7 mouse cellular contexts compared by ENCODE assay signal in genomic region chr3:20058197-20058541, GRCm38 (mm10). TPM values are rescaled to one million over a fixed set of nuclear protein-coding genes. Genes with fewer than 3 reads are reported as not detected.
DNase-seq lines count a peak whose midpoint lies in the region; ATAC-seq and TF ChIP-seq lines count a peak whose summit lies in the region.

No protein-coding gene starts in this region.

- ATAC-seq in hindbrain, embryonic 16.5 days: no peak
- peak; percentile 56 for ATAC-seq in neural tube, embryonic 13.5 days (ENCODE audit: low read depth)

- no peaks in the 10 kb centered on the region for H3K9me3 ChIP-seq in embryonic facial prominence, embryonic 10.5 days
- H3K9me3 ChIP-seq in hindbrain, embryonic 16.5 days (ENCODE audit: control insufficient read depth, low read length): no peaks in the 10 kb centered on the region
- no peaks in the 10 kb centered on the region for H3K9me3 ChIP-seq in neural tube, embryonic 13.5 days

- H3K36me3 ChIP-seq in embryonic facial prominence, embryonic 10.5 days (replicated peaks): peaks cover 12% of the 10 kb centered on the region
- H3K36me3 ChIP-seq in hindbrain, embryonic 16.5 days (ENCODE audit: control insufficient read depth, insufficient read depth, low read length): no peaks in the 10 kb centered on the region; the same call in 1 of the 2 replicates
- H3K36me3 ChIP-seq in neural tube, embryonic 13.5 days: peaks cover 10% of the 10 kb centered on the region

- peak overlapping the region; percentile 84 for H3K4me3 ChIP-seq in lung, adult 2 months (replicated peaks; ENCODE audit: extremely low read depth, low read depth, low read length)
- peak overlapping the region; percentile 85 for H3K4me3 ChIP-seq in embryonic facial prominence, embryonic 10.5 days
- H3K4me3 ChIP-seq in hindbrain, embryonic 16.5 days (ENCODE audit: low read length): peak overlapping the region; percentile 90
- H3K4me3 ChIP-seq in neural tube, embryonic 13.5 days: peak overlapping the region; percentile 84

- DNase-seq in lung, adult 2 months: no peak
- no peak for DNase-seq in lung, postnatal 10 days
- peak; percentile 10 for DNase-seq in embryonic facial prominence, embryonic 10.5 days (ENCODE audit: low spot score)
- DNase-seq in gastrocnemius, postnatal 4 days (ENCODE audit: low spot score in 2 of 2): no peak
- DNase-seq in right cerebral cortex, adult 18-20 months: no peak

- peak overlapping the region; percentile 83 for H3K27ac ChIP-seq in embryonic facial prominence, embryonic 10.5 days (replicated peaks)
- peak overlapping the region; percentile 87 for H3K27ac ChIP-seq in hindbrain, embryonic 16.5 days (ENCODE audit: low read depth, low read length)
- peak overlapping the region; percentile 87; the same call in 1 of the 2 replicates for H3K27ac ChIP-seq in neural tube, embryonic 13.5 days (replicated peaks)

- TF ChIP-seq CTCF in lung, adult 2 months (IDR thresholded peaks at IDR 0.05; ENCODE audit: insufficient read depth, low read length): no peak

- H3K9ac ChIP-seq in hindbrain, embryonic 16.5 days (ENCODE audit: low read depth, low read length): peak overlapping the region; percentile 86
- H3K9ac ChIP-seq in neural tube, embryonic 13.5 days: peak overlapping the region; percentile 83

- H3K27me3 ChIP-seq in embryonic facial prominence, embryonic 10.5 days (replicated peaks; ENCODE audit: low read depth, poor library complexity, severe bottlenecking): no peaks in the 10 kb centered on the region
- no peaks in the 10 kb centered on the region for H3K27me3 ChIP-seq in hindbrain, embryonic 16.5 days (replicated peaks; ENCODE audit: control insufficient read depth, insufficient read depth, low read length)
- H3K27me3 ChIP-seq in neural tube, embryonic 13.5 days: no peaks in the 10 kb centered on the region

- H3K4me1 ChIP-seq in lung, adult 2 months (ENCODE audit: control insufficient read depth, insufficient read depth, low read length): 0 out of 2 replicates have a peak, but pooled peaks cover 2% of the 10 kb centered on the region
- H3K4me1 ChIP-seq in embryonic facial prominence, embryonic 10.5 days: peaks cover 5% of the 10 kb centered on the region
- peaks cover 7% of the 10 kb centered on the region for H3K4me1 ChIP-seq in hindbrain, embryonic 16.5 days (ENCODE audit: control insufficient read depth, insufficient read depth, low read depth, low read length)
- H3K4me1 ChIP-seq in neural tube, embryonic 13.5 days (replicated peaks): peaks cover 10% of the 10 kb centered on the region

- H3K4me2 ChIP-seq in hindbrain, embryonic 16.5 days (ENCODE audit: low read length): peak overlapping the region; percentile 71
- H3K4me2 ChIP-seq in neural tube, embryonic 13.5 days: peak overlapping the region; percentile 64

- TF ChIP-seq POLR2A in lung, adult 2 months (IDR thresholded peaks at IDR 0.05; ENCODE audit: borderline replicate concordance, extremely low read depth, low read depth, low read length): no peak

- 0% methylated on average over 7 of the region's 9 CpGs for WGBS in lung, adult 2 months
- WGBS in embryonic facial prominence, embryonic 10.5 days: under 1% methylated on average over 9 of the region's 9 CpGs
- under 1% methylated on average over 6 of the region's 9 CpGs for WGBS in hindbrain, embryonic 16.5 days
- 0% methylated on average over 6 of the region's 9 CpGs for WGBS in neural tube, embryonic 13.5 days

RNA-seq across cellular contexts. Expression of gene Hltf, which starts 0.6 kb away (rescaled TPM):
- polyA plus RNA-seq in lung, adult 2 months (2012; rRNA removed): 3.0 and 4.8 TPM in 2 replicates
- polyA plus RNA-seq in embryonic facial prominence, embryonic 10.5 days (2016; fragmentation: Nextera tagmentation; extraction: Ambion mirVana): 18.1 and 20.7 TPM in 2 replicates
- polyA plus RNA-seq in hindbrain, embryonic 16.5 days (2015; fragmentation: Nextera tagmentation; extraction: Ambion mirVana): 11.8 and 12.9 TPM in 2 replicates
- polyA plus RNA-seq in neural tube, embryonic 13.5 days (2015; fragmentation: Nextera tagmentation; extraction: Ambion mirVana): 16.9 TPM in 2 replicates
- 10 to 100 TPM in 1 of 2 experiments, 1 to 10 TPM in 1; 9.3 to 12.0 TPM for total RNA-seq in gastrocnemius, postnatal 4 days (2021)

RNA-seq across cellular contexts. Expression of gene Hps3, which starts 23.1 kb away (rescaled TPM):
- polyA plus RNA-seq in lung, adult 2 months (2012; rRNA removed): 19.5 and 46.7 TPM in 2 replicates
- polyA plus RNA-seq in embryonic facial prominence, embryonic 10.5 days (2016; fragmentation: Nextera tagmentation; extraction: Ambion mirVana): 9.0 and 10.5 TPM in 2 replicates
- polyA plus RNA-seq in hindbrain, embryonic 16.5 days (2015; fragmentation: Nextera tagmentation; extraction: Ambion mirVana): 12.3 and 13.4 TPM in 2 replicates
- polyA plus RNA-seq in neural tube, embryonic 13.5 days (2015; fragmentation: Nextera tagmentation; extraction: Ambion mirVana): 14.6 and 15.1 TPM in 2 replicates
- 1 to 10 TPM; 6.5 to 7.8 TPM for total RNA-seq in gastrocnemius, postnatal 4 days (2021)
